In the genomic region with DNA sequence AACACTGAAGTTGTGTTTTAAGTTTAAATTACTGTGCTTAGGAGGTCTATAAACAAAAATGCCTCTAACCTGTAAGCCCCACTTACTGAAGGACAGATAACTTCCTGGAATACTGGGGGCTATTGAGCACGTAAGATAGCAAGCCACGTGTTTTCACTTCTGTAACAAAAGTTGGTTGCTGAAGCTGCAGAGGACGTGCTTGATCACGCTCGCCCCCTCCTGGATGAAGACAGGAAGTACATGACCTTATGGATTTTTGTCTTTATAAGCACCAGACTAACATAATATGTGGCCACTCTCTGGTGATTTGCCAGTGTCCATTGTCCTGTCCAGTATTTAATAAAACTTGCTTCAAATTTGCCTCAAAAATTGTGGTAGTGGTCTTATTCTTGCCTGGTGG, we compare ENCODE assay signal across 11 mouse cellular contexts. TPM values are rescaled to one million over a fixed set of nuclear protein-coding genes. Genes with fewer than 3 reads are reported as not detected.
DNase-seq lines count a peak whose midpoint lies in the region; TF ChIP-seq lines count a peak whose summit lies in the region.
"Had no signal": no experiment of that assay in that cellular context is flagged by ENCODE, and none has a peak within 500 bp of the region (broad histone marks: within the 10 kb centered on the region; RNA-seq: fewer than 3 reads in every experiment).

No protein-coding gene starts in this region.

- DNase-seq in gastrocnemius, adult 2 months, result no peak
- DNase-seq in gastrocnemius, adult 8-10 months (ENCODE audit: low spot score in 2 of 2), result no peak
- no peak for DNase-seq in spleen, adult 2 months (ENCODE audit: low read depth in 1 of 2, low spot score in 2 of 2)
- no peak for DNase-seq in spleen, postnatal 4 days (ENCODE audit: low spot score in 2 of 2)
- DNase-seq in cerebellum, adult 8-10 months, result peak; percentile 12
- DNase-seq in naive thymus-derived CD4-positive, alpha-beta T cell, adult 2 months (ENCODE audit: low read depth), result peak; percentile 44
- DNase-seq in urinary bladder, postnatal 36 days (ENCODE audit: low spot score in 2 of 2), result no peak
- DNase-seq in lung, postnatal 14 days, result no peak

- H3K36me3 ChIP-seq in spleen, adult 2 months (ENCODE audit: control insufficient read depth, insufficient read depth, low read length), result no peaks in the 10 kb centered on the region
- H3K36me3 ChIP-seq: heart, embryonic 15.5 days had no signal

- H3K4me1 ChIP-seq in spleen, adult 2 months (ENCODE audit: control insufficient read depth, insufficient read depth, insufficient read length), result no peaks in the 10 kb centered on the region; the same call in 1 of the 2 replicates

- peak; percentile 45 for TF ChIP-seq CTCF in gastrocnemius, adult 2 months (IDR thresholded peaks at IDR 0.05)
- TF ChIP-seq CTCF in spleen, adult 2 months (IDR thresholded peaks at IDR 0.05; ENCODE audit: extremely low read depth, insufficient read depth, insufficient read length, insufficient replicate concordance), result peak; percentile 33; the same call in 1 of the 2 replicates

- TF ChIP-seq POLR2A in spleen, adult 2 months (IDR thresholded peaks at IDR 0.05; ENCODE audit: low read depth, low read length), result no peak

- intact Hi-C loops in gastrocnemius, adult 2 months (cut with DNase I), result no loop called here

- no peaks in the 10 kb centered on the region for H3K27me3 ChIP-seq in spleen, adult 2 months (ENCODE audit: control insufficient read depth, insufficient read depth, low read length)
- H3K27me3 ChIP-seq: heart, embryonic 15.5 days had no signal

- H3K4me3 ChIP-seq in gastrocnemius, adult 2 months, result no peak overlapping the region
- H3K4me3 ChIP-seq in spleen, adult 2 months (ENCODE audit: extremely low read depth, insufficient read depth, insufficient read length), result no peak overlapping the region
- H3K4me3 ChIP-seq: erythroblast, embryonic 14.5 days; heart, embryonic 15.5 days; megakaryocyte, embryonic 14.5 days had no signal

- WGBS in spleen, adult 2 months, result 80% methylated on average over 5 of the region's 5 CpGs

- no peak overlapping the region for H3K27ac ChIP-seq in gastrocnemius, adult 2 months
- H3K27ac ChIP-seq in spleen, adult 2 months (ENCODE audit: insufficient read depth, low read length), result no peak overlapping the region
- H3K27ac ChIP-seq: heart, embryonic 15.5 days had no signal

RNA-seq across cellular contexts. Expression of a gene that starts 20.4 kb away (rescaled TPM):
- total RNA-seq in gastrocnemius, adult 2 months (2021), result 1 to 10 TPM; 3.1 to 4.0 TPM
- 10 to 100 TPM in 1 of 4 experiments, 1 to 10 TPM in 3; 4.4 to 10.9 (median 5.2) TPM for total RNA-seq in gastrocnemius, adult 8-10 months (2022)
- 5.3 and 5.4 TPM in 2 replicates for polyA plus RNA-seq in spleen, adult 2 months (2012; rRNA removed)

RNA-seq across cellular contexts. Expression of a gene that starts 39.6 kb away (rescaled TPM):
- 10 to 100 TPM; 72.6 to 74.8 TPM for total RNA-seq in gastrocnemius, adult 2 months (2021)
- 10 to 100 TPM; 60.4 to 79.8 (median 70.3) TPM for total RNA-seq in gastrocnemius, adult 8-10 months (2022)
- 5.3 and 6.4 TPM in 2 replicates for polyA plus RNA-seq in spleen, adult 2 months (2012; rRNA removed)

RNA-seq across cellular contexts. Expression of a gene that starts 58.7 kb away (rescaled TPM):
- total RNA-seq in gastrocnemius, adult 2 months (2021), result not detected
- total RNA-seq in gastrocnemius, adult 8-10 months (2022), result not detected
- polyA plus RNA-seq in spleen, adult 2 months (2012; rRNA removed), result 12.3 and 14.1 TPM in 2 replicates
- polyA plus RNA-seq: erythroblast, embryonic 14.5 days had no signal

Comparison
In these comparisons a context has a peak if more than half of its experiments do, and no peak if none do; other contexts are left out.
1. DNase-seq: peak in cerebellum, adult 8-10 months (single experiment) and naive thymus-derived CD4-positive, alpha-beta T cell, adult 2 months (single experiment); none in gastrocnemius, adult 2 months (single experiment), gastrocnemius, adult 8-10 months (0 of 2), spleen, adult 2 months (0 of 2), spleen, postnatal 4 days (0 of 2), urinary bladder, postnatal 36 days (0 of 2) and lung, postnatal 14 days (single experiment).